Mouse (Mus musculus) MEL-GATA-1-ER (cell line): Measurements from ENCODE around the gene Pprc1.

Source experiments
- DNase-seq: peaks from one replicate; pipeline ENCODE4 v3.0.0-alpha.2; 2012; ENCODE audit warnings: low read depth; ENCODE audit errors: extremely low read depth

Pprc1 gene

GRCm38 (mm10) chr19:46110781-46111180, 66.1 kb downstream of the Pprc1 start:
- DNase-seq = no peak

GRCm38 (mm10) chr19:46114617-46115016, 69.9 kb downstream of the Pprc1 start:
- no peak for DNase-seq

- peak; percentile 71 for DNase-seq
These were observed 74.8 kb downstream of the Pprc1 start for GRCm38 (mm10) chr19:46119458-46119857.

GRCm38 (mm10) chr19:46120872-46121271, 76.2 kb downstream of the Pprc1 start:
- DNase-seq = no peak
